Mouse (Mus musculus) myocyte (in vitro differentiated cells): Measurements from ENCODE around the gene Mcm8.

Experiments
- CEBPB ChIP-seq: IDR thresholded peaks from 2 replicates; pipeline ENCODE4 v1.6.1; 2011; ENCODE audit warnings: mild to moderate bottlenecking, moderate library complexity; ENCODE audit not compliant: poor library complexity, insufficient read depth, severe bottlenecking
- E2F4 ChIP-seq: IDR thresholded peaks from one replicate; pipeline ENCODE4 v1.6.1; 2011; ENCODE audit warnings: mild to moderate bottlenecking, control low read depth, moderate library complexity; ENCODE audit not compliant: insufficient read depth
- MAX ChIP-seq: IDR thresholded peaks from one replicate; pipeline ENCODE4 v1.6.1; 2011; ENCODE audit warnings: low read depth, mild to moderate bottlenecking, control low read depth
- MYOD1 ChIP-seq, 3 experiments: IDR thresholded peaks; one replicate each; pipeline ENCODE4 v1.6.1; 2011; ENCODE audit warnings: control low read depth in 2 of 3, low read depth in 2 of 3, mild to moderate bottlenecking in 2 of 3, moderate library complexity in 1 of 3; ENCODE audit not compliant: insufficient read length in 2 of 3, control insufficient read depth in 1 of 3
- MYOG ChIP-seq, 3 experiments: IDR thresholded peaks; one replicate each; pipeline ENCODE4 v1.6.1; 2011; ENCODE audit warnings: control low read depth in 2 of 3, low read depth in 2 of 3, mild to moderate bottlenecking in 2 of 3; ENCODE audit not compliant: insufficient read length in 2 of 3, control insufficient read depth in 1 of 3, insufficient read depth in 1 of 3
- POLR2A ChIP-seq: IDR thresholded peaks from one replicate; pipeline ENCODE4 v1.6.1; 2011; ENCODE audit warnings: low read depth, mild to moderate bottlenecking, control low read depth, moderate library complexity; ENCODE audit not compliant: insufficient read length
- POLR2AphosphoS2 ChIP-seq: IDR thresholded peaks from one replicate; pipeline ENCODE4 v1.6.1; 2011; ENCODE audit warnings: low read depth, control low read depth; ENCODE audit not compliant: insufficient read length
- REST ChIP-seq: IDR thresholded peaks from one replicate; pipeline ENCODE4 v1.6.1; 2011; ENCODE audit warnings: mild to moderate bottlenecking, control low read depth, moderate library complexity; ENCODE audit not compliant: insufficient read depth, insufficient read length
- SRF ChIP-seq: IDR thresholded peaks from one replicate; pipeline ENCODE4 v1.6.1; 2011; ENCODE audit warnings: low read depth; ENCODE audit not compliant: control insufficient read depth, insufficient read length
- TCF12 ChIP-seq: IDR thresholded peaks from one replicate; pipeline ENCODE4 v1.6.1; 2011; ENCODE audit warnings: mild to moderate bottlenecking, control low read depth; ENCODE audit not compliant: poor library complexity, insufficient read depth, severe bottlenecking
- TCF3 ChIP-seq: IDR thresholded peaks from one replicate; pipeline ENCODE4 v1.6.1; 2011; ENCODE audit warnings: low read depth, control low read depth; ENCODE audit not compliant: insufficient read length
- USF1 ChIP-seq: IDR thresholded peaks from one replicate; pipeline ENCODE4 v1.6.1; 2011; ENCODE audit warnings: low read depth, mild to moderate bottlenecking, control low read depth, moderate library complexity

DNA sequence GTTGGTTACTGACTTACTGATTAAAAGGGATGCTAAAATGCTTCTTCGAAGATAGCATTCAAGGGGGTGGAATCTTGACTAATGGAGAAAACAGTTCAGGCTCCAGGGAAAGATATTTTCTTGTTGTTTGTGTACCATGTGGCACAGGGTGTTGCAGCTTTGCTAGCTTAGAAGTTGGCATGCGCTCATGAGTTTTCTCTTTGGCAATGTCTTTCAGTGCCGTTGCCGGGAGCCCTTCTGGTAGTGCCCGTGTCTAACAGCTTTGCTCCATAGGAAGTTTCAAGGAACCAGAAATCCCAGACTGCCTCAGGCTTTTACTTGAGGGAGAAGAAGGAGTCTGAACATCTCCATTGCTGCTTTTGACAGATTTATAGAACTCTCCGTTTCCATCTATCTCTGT, 33.2 kb downstream of the Mcm8 start:
- TF ChIP-seq USF1 (no peak), POLR2A (no peak), MAX (no peak), MYOD1 (IDR thresholded peaks at IDR 0.05; ENCODE audit: control insufficient read depth in 1 of 3, insufficient read length in 2 of 3, low read depth in 2 of 3) (no peak), CEBPB (no peak), TCF12 (no peak), REST (no peak), SRF (no peak), POLR2AphosphoS2 (no peak), E2F4 (no peak), TCF3 (no peak), MYOG (IDR thresholded peaks at IDR 0.05; ENCODE audit: control insufficient read depth in 1 of 3, insufficient read depth in 1 of 3, insufficient read length in 2 of 3, low read depth in 2 of 3) (no peak)
